Mouse (Mus musculus) lung, embryonic 16.5 days (tissue): ENCODE measurements at regions not wholly inside any gene's neighbourhood (a gene's known extent, or its start where the extent isn't known, plus 50 kb on each side); places are given as distances from the start of the nearest gene placed in this dataset.
A peak's percentile ranks its signal among the peaks of the same experiment; 100 is the strongest.

Source experiments
- ATAC-seq: fragments of 200-750 bp; cut with Nextera tagmentation; 2 replicates; pipeline ENCODE4 v1.8.0; 2017; ENCODE audit warnings: low read depth, mild to moderate bottlenecking, moderate library complexity
- H3K27ac ChIP-seq: fragments of 300-500 bp; sonication (generic); 2 replicates; pipeline ENCODE4 v1.5.1; 2014; ENCODE audit warnings: mild to moderate bottlenecking, control low read depth, low read length
- H3K27me3 ChIP-seq: fragments of 300-500 bp; sonication (generic); 2 replicates; pipeline ENCODE4 v1.6.1; 2014; ENCODE audit warnings: low read depth, low read length, mixed read lengths; ENCODE audit not compliant: control insufficient read depth, insufficient read depth
- H3K36me3 ChIP-seq: fragments of 300-500 bp; sonication (generic); 2 replicates; pipeline ENCODE4 v1.6.1; 2014; ENCODE audit warnings: low read length; ENCODE audit not compliant: control insufficient read depth, insufficient read depth
- H3K4me1 ChIP-seq: fragments of 300-500 bp; sonication (generic); replicated peaks from 2 replicates; pipeline ENCODE4 v1.6.1; 2014; ENCODE audit warnings: low read length, mixed read lengths; ENCODE audit not compliant: control insufficient read depth, insufficient read depth
- H3K4me2 ChIP-seq: fragments of 300-500 bp; sonication (generic); 2 replicates; pipeline ENCODE4 v1.6.1; 2014; ENCODE audit warnings: low read depth, low read length, control low read depth
- H3K4me3 ChIP-seq: fragments of 300-500 bp; sonication (generic); 2 replicates; pipeline ENCODE4 v1.5.1; 2014; ENCODE audit warnings: mild to moderate bottlenecking, low read length, control low read depth
- H3K9ac ChIP-seq: fragments of 300-500 bp; sonication (generic); 2 replicates; pipeline ENCODE4 v1.6.1; 2014; ENCODE audit warnings: low read length, control low read depth
- H3K9me3 ChIP-seq: fragments of 300-500 bp; sonication (generic); 2 replicates; pipeline ENCODE4 v1.6.1; 2016; ENCODE audit warnings: low read length; ENCODE audit not compliant: control insufficient read depth
- WGBS: fragments of 180-500 bp; shearing (Covaris S2); extraction: QIAGEN DNeasy Blood & Tissue Kit; methylation state at CpG from one replicate; pipeline ENCODE4 v1.1.7; 2014; 5-methylcytosine and 5-hydroxymethylcytosine counted together

- H3K4me2 ChIP-seq = peak overlapping the region; percentile 45
- H3K4me1 ChIP-seq = peaks cover 29% of the 10 kb centered on the region
- peak overlapping the region; percentile 22; the same call in 1 of the 2 replicates for H3K27ac ChIP-seq
- H3K4me3 ChIP-seq = peak overlapping the region; percentile 8; the same call in 1 of the 2 replicates
- 14% methylated on average over 21 of the region's 21 CpGs for whole genome bisulfite sequencing
- ATAC-seq = peak; percentile 44; the same call in 1 of the 2 replicates
- H3K36me3 ChIP-seq = no peaks in the 10 kb centered on the region
- peak overlapping the region; percentile 20; the same call in 1 of the 2 replicates for H3K9ac ChIP-seq
- H3K27me3 ChIP-seq = no peaks in the 10 kb centered on the region
- no peaks in the 10 kb centered on the region for H3K9me3 ChIP-seq
Observed at GRCm38 (mm10) chr14:105501792-105502632, 243.6 kb downstream of the Ndfip2 start.

DNA sequence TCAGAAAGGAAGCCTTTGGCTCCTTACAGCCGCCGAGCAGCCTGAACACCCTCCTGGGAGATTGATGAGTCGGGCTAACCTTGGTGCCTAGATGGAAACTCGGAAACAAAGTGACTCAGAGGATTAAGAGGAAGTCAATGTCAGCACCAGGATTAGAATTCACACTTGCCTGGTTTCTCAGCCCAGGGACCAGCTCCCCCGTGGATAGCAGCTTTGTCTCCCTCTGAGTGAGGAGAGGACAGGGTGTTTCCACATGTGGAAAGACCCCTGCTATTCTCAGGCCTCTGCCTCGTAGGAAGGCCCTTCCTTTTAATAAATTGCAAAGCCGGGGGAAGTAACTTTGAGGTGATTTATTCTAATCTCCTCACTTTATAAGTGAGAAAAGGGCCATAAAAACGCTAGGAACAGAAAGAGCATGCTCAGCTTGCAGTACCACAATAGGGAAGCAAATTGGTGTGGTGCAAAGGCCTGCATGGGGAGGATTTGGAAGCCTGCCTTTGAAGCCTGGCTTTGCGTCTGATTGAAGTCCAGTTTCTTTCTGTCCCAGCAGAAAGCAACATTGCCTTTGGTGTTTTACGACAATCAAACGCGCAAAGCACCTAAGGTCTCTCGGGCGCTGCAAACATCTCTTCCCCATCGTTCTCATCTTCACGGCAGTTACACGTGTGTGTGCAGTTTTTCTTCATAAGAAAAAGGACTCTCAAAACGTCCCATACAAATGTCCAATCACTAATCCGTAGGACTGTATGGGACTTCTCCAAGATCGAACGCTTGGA is 242.8 kb downstream of the Ndfip2 start:
- H3K4me3 ChIP-seq = no peak overlapping the region; the same call in 1 of the 2 replicates
- H3K4me2 ChIP-seq = peak overlapping the region; percentile 45
- WGBS = 34% methylated on average over 21 of the region's 21 CpGs

GRCm38 (mm10) chr14:105499319-105499895 is 241.0 kb downstream of the Ndfip2 start:
- Histone ChIP-seq H3K36me3 (no peaks in the 10 kb centered on the region), H3K4me2 (peak overlapping the region; percentile 46), H3K4me1 (peaks cover 29% of the 10 kb centered on the region), H3K27me3 (no peaks in the 10 kb centered on the region), H3K9me3 (no peaks in the 10 kb centered on the region), H3K9ac (no peak overlapping the region; the same call in 1 of the 2 replicates), H3K4me3 (peak overlapping the region; percentile 6; the same call in 1 of the 2 replicates), H3K27ac (no peak overlapping the region)
- peak; percentile 40 for ATAC-seq
- WGBS = 22% methylated on average over 15 of the region's 15 CpGs

More for the DNA sequence above, 242.8 kb downstream of the Ndfip2 start:
- Histone ChIP-seq H3K4me1 (peaks cover 29% of the 10 kb centered on the region), H3K27me3 (no peaks in the 10 kb centered on the region), H3K36me3 (no peaks in the 10 kb centered on the region), H3K9ac (0 out of 2 replicates have a peak overlapping the region, but pooled peaks have one; percentile 20), H3K27ac (no peak overlapping the region; the same call in 1 of the 2 replicates), H3K9me3 (no peaks in the 10 kb centered on the region)
- no peak for ATAC-seq

GRCm38 (mm10) chr14:105498155-105498906 is 240.0 kb downstream of the Ndfip2 start:
- no peak overlapping the region for H3K4me2 ChIP-seq
- peaks cover 29% of the 10 kb centered on the region for H3K4me1 ChIP-seq
- no peak overlapping the region for H3K9ac ChIP-seq
- no peak overlapping the region for H3K27ac ChIP-seq
- no peaks in the 10 kb centered on the region for H3K36me3 ChIP-seq
- no peak overlapping the region for H3K4me3 ChIP-seq
- WGBS = 42% methylated on average over 10 of the region's 10 CpGs
- no peaks in the 10 kb centered on the region for H3K9me3 ChIP-seq
- no peaks in the 10 kb centered on the region for H3K27me3 ChIP-seq
- no peak for ATAC-seq

DNA sequence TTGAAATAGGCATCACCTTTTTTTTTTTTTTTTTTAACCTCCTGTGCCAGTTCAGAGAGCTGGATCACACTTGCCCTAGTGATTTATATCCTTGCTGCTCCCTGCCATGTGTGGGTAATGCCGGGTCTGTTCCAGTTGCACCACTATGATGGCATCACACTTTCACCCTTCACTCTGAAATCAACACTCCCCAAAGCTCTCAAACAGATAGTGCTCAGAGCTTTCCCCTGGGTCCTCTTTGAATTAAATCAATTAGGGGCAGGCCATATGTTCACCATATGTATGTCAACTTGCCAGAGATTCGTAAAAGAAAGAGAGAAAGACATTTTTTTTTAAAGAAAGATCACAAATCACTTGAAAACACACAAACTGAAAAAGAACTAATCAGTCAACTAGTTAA is 236.8 kb downstream of the Ndfip2 start:
- H3K4me2 ChIP-seq = no peak overlapping the region
- no peak overlapping the region for H3K4me3 ChIP-seq
- H3K27me3 ChIP-seq = no peaks in the 10 kb centered on the region
- no peak for ATAC-seq
- H3K36me3 ChIP-seq = no peaks in the 10 kb centered on the region
- no peak overlapping the region for H3K9ac ChIP-seq
- H3K9me3 ChIP-seq = no peaks in the 10 kb centered on the region
- peaks cover 12% of the 10 kb centered on the region for H3K4me1 ChIP-seq
- H3K27ac ChIP-seq = no peak overlapping the region
- WGBS = 54% methylated on average over 2 of the region's 2 CpGs

DNA sequence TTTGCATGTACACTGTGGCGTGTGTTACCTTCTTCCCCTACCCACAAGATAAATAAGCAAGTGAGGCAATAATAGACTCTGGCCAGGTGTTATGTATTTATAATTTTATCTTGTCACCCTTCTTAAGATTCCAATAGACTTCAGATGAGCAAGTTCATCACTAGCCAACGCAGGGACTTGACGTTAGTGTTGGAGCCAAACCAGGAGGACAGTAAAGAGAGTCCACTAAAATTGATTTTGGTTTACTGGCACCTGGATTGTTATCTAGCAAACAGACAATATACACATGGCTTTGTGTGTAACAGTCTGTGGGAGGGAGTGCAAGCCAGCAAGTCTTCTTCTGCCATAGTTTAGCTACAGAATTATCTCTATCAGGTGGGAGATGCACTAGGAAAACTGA is 236.0 kb downstream of the Ndfip2 start:
- 82% methylated on average over 3 of the region's 3 CpGs for WGBS
- H3K27ac ChIP-seq = no peak overlapping the region
- no peak overlapping the region for H3K4me2 ChIP-seq
- H3K9me3 ChIP-seq = no peaks in the 10 kb centered on the region
- H3K27me3 ChIP-seq = no peaks in the 10 kb centered on the region
- no peak for ATAC-seq
- no peaks in the 10 kb centered on the region for H3K36me3 ChIP-seq
- peaks cover 11% of the 10 kb centered on the region for H3K4me1 ChIP-seq
- H3K9ac ChIP-seq = no peak overlapping the region
- H3K4me3 ChIP-seq = no peak overlapping the region

DNA sequence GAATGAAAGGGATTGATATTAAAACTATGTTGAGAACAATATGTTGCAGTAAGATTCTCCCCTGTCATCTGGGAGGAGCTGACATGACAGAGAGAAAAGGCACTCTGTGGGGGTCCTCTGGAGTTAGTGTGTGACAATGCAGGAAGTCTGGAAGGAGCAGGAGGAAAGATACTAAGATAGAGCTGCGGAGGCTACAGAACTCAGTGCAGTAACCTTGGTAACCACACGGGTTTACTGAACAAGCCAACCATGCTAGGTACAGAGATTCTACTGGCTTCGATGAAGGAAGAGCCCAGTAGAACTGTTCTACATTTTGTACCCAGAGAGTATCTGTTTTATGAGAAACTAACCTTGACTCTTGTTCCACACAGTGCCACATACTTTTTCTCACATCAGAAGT is 231.8 kb downstream of the Ndfip2 start:
- no peak overlapping the region for H3K9ac ChIP-seq
- no peak for ATAC-seq
- H3K4me2 ChIP-seq = no peak overlapping the region
- WGBS = 48% methylated on average over 3 of the region's 3 CpGs
- no peak overlapping the region for H3K27ac ChIP-seq
- H3K4me3 ChIP-seq = no peak overlapping the region
- no peaks in the 10 kb centered on the region for H3K27me3 ChIP-seq
- no peaks in the 10 kb centered on the region for H3K9me3 ChIP-seq
- H3K4me1 ChIP-seq = no peaks in the 10 kb centered on the region
- H3K36me3 ChIP-seq = no peaks in the 10 kb centered on the region

- ATAC-seq = peak; percentile 92
- Histone ChIP-seq H3K4me1 (peaks cover 14% of the 10 kb centered on the region), H3K4me2 (peak overlapping the region; percentile 61), H3K9me3 (no peaks in the 10 kb centered on the region), H3K27me3 (no peaks in the 10 kb centered on the region), H3K36me3 (no peaks in the 10 kb centered on the region), H3K4me3 (peak overlapping the region; percentile 38), H3K9ac (peak overlapping the region; percentile 49), H3K27ac (peak overlapping the region; percentile 66)
- 8% methylated on average over 21 of the region's 21 CpGs for WGBS
Observed at GRCm38 (mm10) chr14:105483352-105484083, 225.1 kb downstream of the Ndfip2 start.
